Mouse (Mus musculus) myocyte (in vitro differentiated cells): ENCODE data around the gene Gm21885.

Experiments
- E2F4 ChIP-seq: IDR thresholded peaks from one replicate; pipeline ENCODE4 v1.6.1; 2011; ENCODE audit warnings: mild to moderate bottlenecking, control low read depth, moderate library complexity; ENCODE audit not compliant: insufficient read depth
- MAX ChIP-seq: IDR thresholded peaks from one replicate; pipeline ENCODE4 v1.6.1; 2011; ENCODE audit warnings: low read depth, mild to moderate bottlenecking, control low read depth
- POLR2A ChIP-seq: IDR thresholded peaks from one replicate; pipeline ENCODE4 v1.6.1; 2011; ENCODE audit warnings: low read depth, mild to moderate bottlenecking, control low read depth, moderate library complexity; ENCODE audit not compliant: insufficient read length

GRCm38 (mm10) chr11:94285886-94286574, 4.4 kb downstream of the Gm21885 start:
- TF ChIP-seq POLR2A (no peak), E2F4 (no peak), MAX (no peak)
